Mouse (Mus musculus): Measurements from ENCODE around the gene Gnb4. TPM values are rescaled to one million over a fixed set of nuclear protein-coding genes. Genes with fewer than 3 reads are reported as not detected.

The Gnb4 gene
- total RNA-seq, 1 experiment: 19.1 TPM

DNA sequence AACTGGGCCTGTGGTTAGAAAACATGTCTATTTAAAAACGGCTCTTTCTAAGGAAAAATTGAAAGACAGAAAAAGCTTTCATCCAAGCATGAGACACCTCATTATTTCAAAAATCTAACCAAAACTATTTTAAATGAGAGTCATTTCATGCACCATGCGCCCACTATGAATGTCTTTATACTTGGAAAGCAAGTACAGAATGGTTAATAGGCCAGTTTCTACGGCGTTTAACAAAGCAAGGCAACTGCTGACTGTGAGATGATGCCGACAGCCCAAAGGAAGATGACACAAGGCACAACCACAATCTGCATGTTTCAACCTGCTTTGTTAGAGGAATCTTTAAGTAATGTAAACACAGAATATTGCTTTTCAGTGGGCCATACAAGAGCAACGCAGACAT is 25.7 kb upstream of the Gnb4 start:
- Histone ChIP-seq H3K27ac (ENCODE audit: insufficient read depth, low read depth, low read length, poor library complexity, severe bottlenecking) (no peak overlapping the region), H3K9ac (ENCODE audit: insufficient read depth, low read depth, low read length, poor library complexity, severe bottlenecking) (no peak overlapping the region), H3K36me3 (ENCODE audit: control insufficient read depth, insufficient read depth, low read length, poor library complexity, severe bottlenecking) (no peaks in the 10 kb centered on the region), H3K9me3 (ENCODE audit: control insufficient read depth, insufficient read depth, low read depth, low read length) (no peaks in the 10 kb centered on the region), H3K4me3 (ENCODE audit: insufficient read depth in 1 of 2, low read depth in 1 of 2, low read length in 2 of 2, poor library complexity in 1 of 2, severe bottlenecking in 1 of 2) (no peak overlapping the region), H3K4me1 (ENCODE audit: control insufficient read depth in 2 of 2, insufficient read depth in 2 of 2, low read length in 2 of 2, poor library complexity in 1 of 2) (no peaks in the 10 kb centered on the region)
- TF ChIP-seq ZC3H11A (IDR thresholded peaks at IDR 0.05; ENCODE audit: borderline replicate concordance, low read depth, low read length): no peak
- TF ChIP-seq CHD2 (IDR thresholded peaks at IDR 0.05; ENCODE audit: low read depth, low read length): no peak
- TF ChIP-seq ZNF384 (IDR thresholded peaks at IDR 0.05; ENCODE audit: low read depth, low read length): no peak
- no peak for TF ChIP-seq MAFK (IDR thresholded peaks at IDR 0.05; ENCODE audit: insufficient read depth, low read depth, low read length)
- TF ChIP-seq HCFC1 (IDR thresholded peaks at IDR 0.05; ENCODE audit: borderline replicate concordance, insufficient read depth, low read length): no peak
- DNase-seq (ENCODE audit: low read depth, low spot score): no peak
- in situ Hi-C loops (cut with MboI; ENCODE audit: low sequenced_read_pairs in 2 of 2, unreplicated experiment in 2 of 2): no loop called here

- Histone ChIP-seq H3K9ac (ENCODE audit: insufficient read depth, low read depth, low read length, poor library complexity, severe bottlenecking) (no peak overlapping the region), H3K4me1 (ENCODE audit: control insufficient read depth in 2 of 2, insufficient read depth in 2 of 2, low read length in 2 of 2, poor library complexity in 1 of 2) (no peaks in the 10 kb centered on the region), H3K27ac (ENCODE audit: insufficient read depth, low read depth, low read length, poor library complexity, severe bottlenecking) (no peak overlapping the region), H3K4me3 (ENCODE audit: insufficient read depth in 1 of 2, low read depth in 1 of 2, low read length in 2 of 2, poor library complexity in 1 of 2, severe bottlenecking in 1 of 2) (no peak overlapping the region), H3K36me3 (ENCODE audit: control insufficient read depth, insufficient read depth, low read length, poor library complexity, severe bottlenecking) (no peaks in the 10 kb centered on the region), H3K9me3 (ENCODE audit: control insufficient read depth, insufficient read depth, low read depth, low read length) (no peaks in the 10 kb centered on the region)
- in situ Hi-C loops (cut with MboI; ENCODE audit: low sequenced_read_pairs in 2 of 2, unreplicated experiment in 2 of 2): no loop called here
- no peak for DNase-seq (ENCODE audit: low read depth, low spot score)
- no peak for TF ChIP-seq HCFC1 (IDR thresholded peaks at IDR 0.05; ENCODE audit: borderline replicate concordance, insufficient read depth, low read length)
- no peak for TF ChIP-seq CHD2 (IDR thresholded peaks at IDR 0.05; ENCODE audit: low read depth, low read length)
- no peak for TF ChIP-seq MAFK (IDR thresholded peaks at IDR 0.05; ENCODE audit: insufficient read depth, low read depth, low read length)
- TF ChIP-seq ZC3H11A (IDR thresholded peaks at IDR 0.05; ENCODE audit: borderline replicate concordance, low read depth, low read length): no peak
- no peak for TF ChIP-seq ZNF384 (IDR thresholded peaks at IDR 0.05; ENCODE audit: low read depth, low read length)
These were observed 21.9 kb upstream of the Gnb4 start for GRCm38 (mm10) chr3:32638240-32638639.

DNA sequence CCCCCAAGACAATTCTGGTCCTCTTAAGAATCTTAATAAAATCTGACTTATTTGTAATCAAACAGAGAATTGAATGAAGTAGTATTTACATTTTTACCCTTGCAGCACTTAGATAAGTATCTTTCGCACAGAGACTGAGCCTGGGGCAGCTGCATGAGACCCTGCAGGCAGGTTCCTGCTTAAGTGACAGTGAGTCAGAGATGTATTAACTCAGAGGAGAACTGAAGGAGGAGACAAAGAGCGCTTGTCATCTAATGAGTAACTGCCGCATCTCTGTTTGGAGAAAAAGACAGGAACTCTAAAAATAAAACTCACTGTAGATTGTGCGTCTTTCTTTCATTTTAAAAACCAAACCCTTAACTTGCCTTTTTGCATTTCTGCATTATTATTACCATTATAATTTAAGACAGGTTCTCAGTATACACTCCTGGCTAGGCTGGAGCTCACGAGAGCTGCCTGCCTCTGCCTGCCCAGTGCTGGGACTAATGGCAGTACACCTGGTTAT is 16.4 kb upstream of the Gnb4 start:
- TF ChIP-seq HCFC1 (IDR thresholded peaks at IDR 0.05; ENCODE audit: borderline replicate concordance, insufficient read depth, low read length) (no peak), MAFK (IDR thresholded peaks at IDR 0.05; ENCODE audit: insufficient read depth, low read depth, low read length) (no peak), ZC3H11A (IDR thresholded peaks at IDR 0.05; ENCODE audit: borderline replicate concordance, low read depth, low read length) (no peak), CHD2 (IDR thresholded peaks at IDR 0.05; ENCODE audit: low read depth, low read length) (no peak), ZNF384 (IDR thresholded peaks at IDR 0.05; ENCODE audit: low read depth, low read length) (no peak)
- in situ Hi-C loops (cut with MboI; ENCODE audit: low sequenced_read_pairs in 2 of 2, unreplicated experiment in 2 of 2): no loop called here
- Histone ChIP-seq H3K27ac (ENCODE audit: insufficient read depth, low read depth, low read length, poor library complexity, severe bottlenecking) (no peak overlapping the region), H3K9me3 (ENCODE audit: control insufficient read depth, insufficient read depth, low read depth, low read length) (no peaks in the 10 kb centered on the region), H3K4me1 (ENCODE audit: control insufficient read depth in 2 of 2, insufficient read depth in 2 of 2, low read length in 2 of 2, poor library complexity in 1 of 2) (no peaks in the 10 kb centered on the region), H3K9ac (ENCODE audit: insufficient read depth, low read depth, low read length, poor library complexity, severe bottlenecking) (no peak overlapping the region), H3K36me3 (ENCODE audit: control insufficient read depth, insufficient read depth, low read length, poor library complexity, severe bottlenecking) (no peaks in the 10 kb centered on the region), H3K4me3 (ENCODE audit: insufficient read depth in 1 of 2, low read depth in 1 of 2, low read length in 2 of 2, poor library complexity in 1 of 2, severe bottlenecking in 1 of 2) (no peak overlapping the region)
- DNase-seq (ENCODE audit: low read depth, low spot score): no peak

DNA sequence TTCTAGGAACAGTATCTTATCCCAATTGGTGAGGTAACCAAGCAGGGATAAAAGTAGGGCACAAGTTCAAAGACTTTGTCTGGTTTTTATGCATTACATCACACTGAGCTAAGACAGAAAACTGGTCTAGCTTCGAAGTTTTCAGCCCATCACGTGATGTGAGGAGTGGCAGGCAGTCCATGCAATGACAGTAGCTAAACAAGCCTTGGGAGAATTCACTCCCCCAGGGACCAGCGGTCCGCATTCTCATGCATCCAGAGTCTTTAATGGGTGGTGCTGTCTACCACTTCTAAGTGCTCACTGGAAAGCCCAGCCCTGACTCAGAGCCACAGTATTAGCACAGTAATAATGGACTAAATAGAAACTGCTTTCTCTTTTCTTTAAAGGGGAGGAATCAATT is 13.8 kb upstream of the Gnb4 start:
- H3K4me3 ChIP-seq (ENCODE audit: insufficient read depth in 1 of 2, low read depth in 1 of 2, low read length in 2 of 2, poor library complexity in 1 of 2, severe bottlenecking in 1 of 2): no peak overlapping the region

More for the DNA sequence above, 13.8 kb upstream of the Gnb4 start:
- H3K27ac ChIP-seq (ENCODE audit: insufficient read depth, low read depth, low read length, poor library complexity, severe bottlenecking): no peak overlapping the region
- peak; percentile 47 for DNase-seq (ENCODE audit: low read depth, low spot score)
- H3K9me3 ChIP-seq (ENCODE audit: control insufficient read depth, insufficient read depth, low read depth, low read length): no peaks in the 10 kb centered on the region
- no peak for TF ChIP-seq ZNF384 (IDR thresholded peaks at IDR 0.05; ENCODE audit: low read depth, low read length)
- TF ChIP-seq CHD2 (IDR thresholded peaks at IDR 0.05; ENCODE audit: low read depth, low read length): no peak
- no peak for TF ChIP-seq MAFK (IDR thresholded peaks at IDR 0.05; ENCODE audit: insufficient read depth, low read depth, low read length)
- TF ChIP-seq ZC3H11A (IDR thresholded peaks at IDR 0.05; ENCODE audit: borderline replicate concordance, low read depth, low read length): no peak
- TF ChIP-seq HCFC1 (IDR thresholded peaks at IDR 0.05; ENCODE audit: borderline replicate concordance, insufficient read depth, low read length): no peak
- H3K9ac ChIP-seq (ENCODE audit: insufficient read depth, low read depth, low read length, poor library complexity, severe bottlenecking): no peak overlapping the region
- peaks cover 0 to 2% of the 10 kb centered on the region in 2 experiments; a peak in 1 of 4 replicates for H3K4me1 ChIP-seq (ENCODE audit: control insufficient read depth in 2 of 2, insufficient read depth in 2 of 2, low read length in 2 of 2, poor library complexity in 1 of 2)
- in situ Hi-C loops (cut with MboI; ENCODE audit: low sequenced_read_pairs in 2 of 2, unreplicated experiment in 2 of 2): no loop called here
- H3K36me3 ChIP-seq (ENCODE audit: control insufficient read depth, insufficient read depth, low read length, poor library complexity, severe bottlenecking): no peaks in the 10 kb centered on the region

Measured in ES-E14 (cell line).